Mouse (Mus musculus) 416B (cell line): Measurements from ENCODE around the gene Mfsd4b1.

ENCODE experiments used
- DNase-seq: peaks from one replicate; pipeline ENCODE4 v3.0.0; 2011; ENCODE audit warnings: low read depth

Mfsd4b1 gene

GRCm38 (mm10) chr10:40024554-40025428 is at the start of gene Mfsd4b1:
Gene Mfsd4b1 (minus strand): TSS chr10:40025268.
- DNase-seq: no peak

GRCm38 (mm10) chr10:40073608-40074007 is 48.5 kb upstream of the Mfsd4b1 start:
- peak; percentile 87 for DNase-seq

- no peak for DNase-seq
Observed at GRCm38 (mm10) chr10:40070684-40071083, 45.6 kb upstream of the Mfsd4b1 start.

- no peak for DNase-seq
Observed at GRCm38 (mm10) chr10:40069270-40069669, 44.2 kb upstream of the Mfsd4b1 start.

GRCm38 (mm10) chr10:40068595-40068994 is 43.5 kb upstream of the Mfsd4b1 start:
- DNase-seq: no peak

GRCm38 (mm10) chr10:40067529-40067928 is 42.5 kb upstream of the Mfsd4b1 start:
- DNase-seq: no peak

GRCm38 (mm10) chr10:40067071-40067470 is 42.0 kb upstream of the Mfsd4b1 start:
- DNase-seq: no peak

- DNase-seq: no peak
Observed at GRCm38 (mm10) chr10:40065357-40065756, 40.3 kb upstream of the Mfsd4b1 start.

GRCm38 (mm10) chr10:40063291-40063890 is 38.3 kb upstream of the Mfsd4b1 start:
- DNase-seq: no peak

GRCm38 (mm10) chr10:40062812-40063211 is 37.7 kb upstream of the Mfsd4b1 start:
- no peak for DNase-seq

GRCm38 (mm10) chr10:40061926-40062325 is 36.9 kb upstream of the Mfsd4b1 start:
- no peak for DNase-seq

GRCm38 (mm10) chr10:40058786-40059120 is 33.7 kb upstream of the Mfsd4b1 start:
- DNase-seq: peak; percentile 74

GRCm38 (mm10) chr10:40058062-40058785 is 33.2 kb upstream of the Mfsd4b1 start:
- DNase-seq: no peak

GRCm38 (mm10) chr10:40057615-40058014 is 32.5 kb upstream of the Mfsd4b1 start:
- DNase-seq: peak; percentile 44

- DNase-seq: no peak
Observed at GRCm38 (mm10) chr10:40054455-40054854, 29.4 kb upstream of the Mfsd4b1 start.

GRCm38 (mm10) chr10:40053896-40054295 is 28.8 kb upstream of the Mfsd4b1 start:
- no peak for DNase-seq

GRCm38 (mm10) chr10:40053257-40053895 is 28.3 kb upstream of the Mfsd4b1 start:
- DNase-seq: peak; percentile 78

GRCm38 (mm10) chr10:40051997-40052396 is 26.9 kb upstream of the Mfsd4b1 start:
- no peak for DNase-seq

- no peak for DNase-seq
Observed at GRCm38 (mm10) chr10:40050763-40051162, 25.7 kb upstream of the Mfsd4b1 start.

GRCm38 (mm10) chr10:40041339-40041738 is 16.3 kb upstream of the Mfsd4b1 start:
- DNase-seq: peak; percentile 32

- no peak for DNase-seq
Observed at GRCm38 (mm10) chr10:40036686-40037560, 11.9 kb upstream of the Mfsd4b1 start.
